9 mouse cellular contexts compared by ENCODE assay signal in genomic region chr10:81318589-81319329, GRCm38 (mm10). TPM values are rescaled to one million over a fixed set of nuclear protein-coding genes. Genes with fewer than 3 reads are reported as not detected.
DNase-seq lines count a peak whose midpoint lies in the region; ATAC-seq and TF ChIP-seq lines count a peak whose summit lies in the region.
"Had no signal": no experiment of that assay in that cellular context is flagged by ENCODE, and none has a peak within 500 bp of the region (broad histone marks: within the 10 kb centered on the region; RNA-seq: fewer than 3 reads in every experiment).

No protein-coding gene starts in this region.

- TF ChIP-seq CTCF in liver, postnatal 0 days (IDR thresholded peaks at IDR 0.05; ENCODE audit: low read depth): no peak
- no peak for TF ChIP-seq CTCF in testis, adult 2 months (IDR thresholded peaks at IDR 0.05; ENCODE audit: control insufficient read depth, insufficient read depth, insufficient replicate concordance, low read depth, low read length)

- H3K9me3 ChIP-seq in neural tube, embryonic 11.5 days (ENCODE audit: control insufficient read depth, low read length): no peaks in the 10 kb centered on the region
- H3K9me3 ChIP-seq in hindbrain, embryonic 14.5 days (ENCODE audit: control insufficient read depth, low read length): no peaks in the 10 kb centered on the region
- H3K9me3 ChIP-seq in liver, postnatal 0 days (ENCODE audit: low read length): no peaks in the 10 kb centered on the region

- ATAC-seq in neural tube, embryonic 11.5 days (ENCODE audit: insufficient read depth, low FRiP score, low TSS enrichment): no peak
- ATAC-seq in hindbrain, embryonic 14.5 days (ENCODE audit: low FRiP score): no peak
- no peak for ATAC-seq in liver, postnatal 0 days

- no peak for TF ChIP-seq POLR2A in testis, adult 2 months (IDR thresholded peaks at IDR 0.05; ENCODE audit: control insufficient read depth, low read depth, low read length)

- no peak for TF ChIP-seq EP300 in liver, postnatal 0 days (IDR thresholded peaks at IDR 0.05; ENCODE audit: low read depth)

- 0 out of 2 replicates have a peak overlapping the region, but pooled peaks have one; percentile 41 for H3K9ac ChIP-seq in neural tube, embryonic 11.5 days (ENCODE audit: low read length)
- peak overlapping the region; percentile 48; the same call in 1 of the 2 replicates for H3K9ac ChIP-seq in hindbrain, embryonic 14.5 days
- no peak overlapping the region for H3K9ac ChIP-seq in liver, postnatal 0 days (replicated peaks)

- 93% methylated on average over 13 of the region's 13 CpGs for WGBS in neural tube, embryonic 11.5 days
- 92% methylated on average over 13 of the region's 13 CpGs for WGBS in hindbrain, embryonic 14.5 days
- 72% methylated on average over 13 of the region's 13 CpGs for WGBS in liver, postnatal 0 days (ENCODE audit: insufficient replicate concordance)

- peaks cover 18% of the 10 kb centered on the region for H3K4me1 ChIP-seq in neural tube, embryonic 11.5 days (ENCODE audit: control insufficient read depth, insufficient read depth, low read length)
- H3K4me1 ChIP-seq in brown adipose tissue, adult 24 weeks (ENCODE audit: control insufficient read depth, insufficient read depth, insufficient read length, low read length): peaks cover 13% of the 10 kb centered on the region; the same call in 1 of the 2 replicates
- H3K4me1 ChIP-seq in hindbrain, embryonic 14.5 days (replicated peaks; ENCODE audit: control insufficient read depth, insufficient read depth, low read length): peaks cover 20% of the 10 kb centered on the region
- peaks cover 39% of the 10 kb centered on the region for H3K4me1 ChIP-seq in liver, postnatal 0 days (ENCODE audit: insufficient read depth)
- H3K4me1 ChIP-seq in testis, adult 2 months (ENCODE audit: control insufficient read depth, insufficient read depth, low read length): peaks cover 13% of the 10 kb centered on the region

- no peak overlapping the region for H3K27ac ChIP-seq in neural tube, embryonic 11.5 days (ENCODE audit: low read depth, low read length)
- H3K27ac ChIP-seq in brown adipose tissue, adult 24 weeks (replicated peaks; ENCODE audit: low read depth, low read length): peak overlapping the region; percentile 78; the same call in 1 of the 2 replicates
- H3K27ac ChIP-seq in hindbrain, embryonic 14.5 days: no peak overlapping the region
- peak overlapping the region; percentile 56; the same call in 1 of the 2 replicates for H3K27ac ChIP-seq in liver, postnatal 0 days (ENCODE audit: low read depth)
- H3K27ac ChIP-seq in testis, adult 2 months (ENCODE audit: control insufficient read depth, insufficient read depth, low read depth, low read length): no peak overlapping the region

- peak overlapping the region; percentile 77 for H3K4me2 ChIP-seq in neural tube, embryonic 11.5 days (ENCODE audit: low read depth)
- H3K4me2 ChIP-seq in hindbrain, embryonic 14.5 days (replicated peaks): no peak overlapping the region
- 0 out of 2 replicates have a peak overlapping the region, but pooled peaks have one; percentile 88 for H3K4me2 ChIP-seq in liver, postnatal 0 days (ENCODE audit: low read depth, low read length)

- peaks cover 18% of the 10 kb centered on the region for H3K36me3 ChIP-seq in neural tube, embryonic 11.5 days (ENCODE audit: control insufficient read depth, insufficient read depth, low read length)
- peaks cover 62% of the 10 kb centered on the region for H3K36me3 ChIP-seq in hindbrain, embryonic 14.5 days (replicated peaks; ENCODE audit: control insufficient read depth, insufficient read depth)
- peaks cover 30% of the 10 kb centered on the region for H3K36me3 ChIP-seq in liver, postnatal 0 days (replicated peaks; ENCODE audit: insufficient read depth, low read length)
- no peaks in the 10 kb centered on the region; the same call in 1 of the 2 replicates for H3K36me3 ChIP-seq in testis, adult 2 months (ENCODE audit: control insufficient read depth, insufficient read depth, low read length)

- H3K4me3 ChIP-seq in neural tube, embryonic 11.5 days (ENCODE audit: low read depth, low read length): 0 out of 2 replicates have a peak overlapping the region, but pooled peaks have one; percentile 6
- H3K4me3 ChIP-seq in brown adipose tissue, adult 24 weeks (ENCODE audit: insufficient read depth, low read depth, low read length): no peak overlapping the region
- no peak overlapping the region for H3K4me3 ChIP-seq in hindbrain, embryonic 14.5 days (replicated peaks; ENCODE audit: low read length)
- no peak overlapping the region for H3K4me3 ChIP-seq in liver, postnatal 0 days (ENCODE audit: low read depth, low read length)
- peak overlapping the region; percentile 98; the same call in 1 of the 2 replicates for H3K4me3 ChIP-seq in testis, adult 2 months (ENCODE audit: control insufficient read depth, low read depth, low read length)

- no peaks in the 10 kb centered on the region for H3K27me3 ChIP-seq in neural tube, embryonic 11.5 days (ENCODE audit: control insufficient read depth, insufficient read depth, low read length)
- no peaks in the 10 kb centered on the region for H3K27me3 ChIP-seq in hindbrain, embryonic 14.5 days (ENCODE audit: control insufficient read depth, insufficient read depth, low read length)
- H3K27me3 ChIP-seq in liver, postnatal 0 days (ENCODE audit: insufficient read depth, low read length): no peaks in the 10 kb centered on the region
- H3K27me3 ChIP-seq in testis, adult 2 months (ENCODE audit: control insufficient read depth, insufficient read depth, low read length): no peaks in the 10 kb centered on the region

- DNase-seq in neural tube, embryonic 11.5 days (ENCODE audit: low spot score): no peak
- no peak for DNase-seq in neural tube, embryonic 10.5 days (ENCODE audit: extremely low spot score, low spot score)
- no peak for DNase-seq in hindbrain, embryonic 14.5 days (ENCODE audit: low spot score)
- DNase-seq in liver, postnatal 0 days: peak; percentile 77
- DNase-seq in thymus, adult 18-20 months: no peak
- no peak for DNase-seq in left cerebral cortex, adult 8-10 months (ENCODE audit: low spot score in 2 of 2)

RNA-seq across cellular contexts. Expression of gene Cactin, which starts 2.1 kb away (rescaled TPM):
- polyA plus RNA-seq in neural tube, embryonic 11.5 days (2014; fragmentation: Nextera tagmentation; extraction: Ambion mirVana): 39.4 and 46.2 TPM in 2 replicates
- 8.4 and 9.6 TPM in 2 replicates for polyA plus RNA-seq in brown adipose tissue, adult 24 weeks (2012; ENCODE audit: insufficient read depth, insufficient read length, missing spikeins)
- polyA plus RNA-seq in hindbrain, embryonic 14.5 days (2014; fragmentation: Nextera tagmentation; extraction: Ambion mirVana): 18.7 and 20.6 TPM in 2 replicates
- 12.4 and 12.9 TPM in 2 replicates for polyA plus RNA-seq in liver, postnatal 0 days (2015; fragmentation: Nextera tagmentation; extraction: Ambion mirVana)
- 13.4 and 16.5 TPM in 2 replicates for polyA plus RNA-seq in testis, adult 2 months (2012; rRNA removed)
- total RNA-seq in left cerebral cortex, adult 8-10 months (2022): 10 to 100 TPM; 27.7 to 30.9 (median 29.2) TPM

RNA-seq across cellular contexts. Expression of gene Tbxa2r, which starts 9.8 kb away (rescaled TPM):
- polyA plus RNA-seq in neural tube, embryonic 11.5 days (2014; fragmentation: Nextera tagmentation; extraction: Ambion mirVana): 1.8 and 2.9 TPM in 2 replicates
- polyA plus RNA-seq in brown adipose tissue, adult 24 weeks (2012; ENCODE audit: insufficient read depth, insufficient read length, missing spikeins): not detected in 2 replicates
- polyA plus RNA-seq in hindbrain, embryonic 14.5 days (2014; fragmentation: Nextera tagmentation; extraction: Ambion mirVana): 4.3 and 5.4 TPM in 2 replicates
- polyA plus RNA-seq in liver, postnatal 0 days (2015; fragmentation: Nextera tagmentation; extraction: Ambion mirVana): 5.2 and 5.4 TPM in 2 replicates
- polyA plus RNA-seq in testis, adult 2 months (2012; rRNA removed): 0.47 and 0.91 TPM in 2 replicates
- 1 to 10 TPM in 2 of 4 experiments, under 1 TPM in 2; 0.63 to 1.3 (median 0.93) TPM for total RNA-seq in left cerebral cortex, adult 8-10 months (2022)

RNA-seq across cellular contexts. Expression of gene Gipc3, which starts 24.3 kb away (rescaled TPM):
- not detected in 2 replicates for polyA plus RNA-seq in neural tube, embryonic 11.5 days (2014; fragmentation: Nextera tagmentation; extraction: Ambion mirVana)
- polyA plus RNA-seq in brown adipose tissue, adult 24 weeks (2012; ENCODE audit: insufficient read depth, insufficient read length, missing spikeins): 1.0 TPM in 1 of 2 replicates, not detected in the other
- not detected in 2 replicates for polyA plus RNA-seq in hindbrain, embryonic 14.5 days (2014; fragmentation: Nextera tagmentation; extraction: Ambion mirVana)
- 0.02 and 0.08 TPM in 2 replicates for polyA plus RNA-seq in liver, postnatal 0 days (2015; fragmentation: Nextera tagmentation; extraction: Ambion mirVana)
- polyA plus RNA-seq in testis, adult 2 months (2012; rRNA removed): 3.3 and 4.1 TPM in 2 replicates
- total RNA-seq in left cerebral cortex, adult 8-10 months (2022): 1 to 10 TPM; 2.0 to 2.3 (median 2.2) TPM
- polyA plus RNA-seq: liver, embryonic 16.5 days had no signal

RNA-seq across cellular contexts. Expression of gene Pip5k1c, which starts 26.0 kb away (rescaled TPM):
- polyA plus RNA-seq in neural tube, embryonic 11.5 days (2014; fragmentation: Nextera tagmentation; extraction: Ambion mirVana): 64.6 and 65.8 TPM in 2 replicates
- polyA plus RNA-seq in brown adipose tissue, adult 24 weeks (2012; ENCODE audit: insufficient read depth, insufficient read length, missing spikeins): 10.6 and 12.4 TPM in 2 replicates
- polyA plus RNA-seq in hindbrain, embryonic 14.5 days (2014; fragmentation: Nextera tagmentation; extraction: Ambion mirVana): 137 and 151 TPM in 2 replicates
- polyA plus RNA-seq in liver, postnatal 0 days (2015; fragmentation: Nextera tagmentation; extraction: Ambion mirVana): 8.8 and 9.7 TPM in 2 replicates
- polyA plus RNA-seq in testis, adult 2 months (2012; rRNA removed): 10.1 and 10.4 TPM in 2 replicates
- 100 to 1,000 TPM; 355 to 367 (median 361) TPM for total RNA-seq in left cerebral cortex, adult 8-10 months (2022)

RNA-seq across cellular contexts. Expression of gene Tjp3, which starts 27.4 kb away (rescaled TPM):
- polyA plus RNA-seq in neural tube, embryonic 11.5 days (2014; fragmentation: Nextera tagmentation; extraction: Ambion mirVana): 2.5 and 2.8 TPM in 2 replicates
- polyA plus RNA-seq in brown adipose tissue, adult 24 weeks (2012; ENCODE audit: insufficient read depth, insufficient read length, missing spikeins): 1.6 TPM in 1 of 2 replicates, not detected in the other
- 3.9 and 6.0 TPM in 2 replicates for polyA plus RNA-seq in hindbrain, embryonic 14.5 days (2014; fragmentation: Nextera tagmentation; extraction: Ambion mirVana)
- polyA plus RNA-seq in liver, postnatal 0 days (2015; fragmentation: Nextera tagmentation; extraction: Ambion mirVana): 1.7 and 1.8 TPM in 2 replicates
- 0.56 and 0.99 TPM in 2 replicates for polyA plus RNA-seq in testis, adult 2 months (2012; rRNA removed)
- total RNA-seq in left cerebral cortex, adult 8-10 months (2022): under 1 TPM in 3 of 4 experiments, not detected in 1; 0.23 to 1.00 (median 0.27) TPM

Comparison
In these comparisons a context has a peak if more than half of its experiments do, and no peak if none do; other contexts are left out.
1. H3K27ac ChIP-seq: peak in brown adipose tissue, adult 24 weeks (single experiment) and liver, postnatal 0 days (single experiment); none in neural tube, embryonic 11.5 days (single experiment), hindbrain, embryonic 14.5 days (single experiment) and testis, adult 2 months (single experiment).
2. H3K4me3 ChIP-seq: peak in neural tube, embryonic 11.5 days (single experiment) and testis, adult 2 months (single experiment); none in brown adipose tissue, adult 24 weeks (single experiment), hindbrain, embryonic 14.5 days (single experiment) and liver, postnatal 0 days (single experiment).